Mouse (Mus musculus): ENCODE results near the gene Atp2a2. TPM values are rescaled to one million over a fixed set of nuclear protein-coding genes. Genes with fewer than 3 reads are reported as not detected.

Atp2a2 gene
- polyA plus RNA-seq, 1 experiment = 23.7 TPM

DNA sequence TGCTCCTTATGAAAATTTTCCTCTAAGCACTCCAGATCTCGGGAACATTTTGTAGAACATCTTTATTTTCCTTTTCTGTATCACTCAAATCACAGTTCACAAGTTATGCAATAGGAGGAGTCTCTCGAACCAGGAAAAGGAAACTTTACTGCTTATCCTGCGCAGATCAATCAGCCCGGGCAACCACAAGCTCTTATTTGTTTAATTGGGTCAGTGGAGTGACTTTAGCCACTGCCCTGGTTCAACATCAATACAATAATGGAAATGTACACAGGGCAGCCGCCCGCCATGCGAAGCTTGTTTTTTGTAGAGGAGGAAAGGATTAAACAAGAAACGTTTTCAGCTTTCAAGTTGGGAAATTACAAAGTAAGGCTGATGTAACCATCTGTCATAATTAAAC lies 39.8 kb upstream of the Atp2a2 start:
- 80% methylated on average over 8 of the region's 8 CpGs for WGBS
- TF ChIP-seq POLR2A (IDR thresholded peaks at IDR 0.05; ENCODE audit: low read depth, low read length) (no peak), CTCF (IDR thresholded peaks at IDR 0.05; ENCODE audit: extremely low read depth, insufficient read depth, insufficient read length, insufficient replicate concordance) (no peak)
- DNase-seq (ENCODE audit: low read depth in 1 of 2, low spot score in 2 of 2) = no peak

DNA sequence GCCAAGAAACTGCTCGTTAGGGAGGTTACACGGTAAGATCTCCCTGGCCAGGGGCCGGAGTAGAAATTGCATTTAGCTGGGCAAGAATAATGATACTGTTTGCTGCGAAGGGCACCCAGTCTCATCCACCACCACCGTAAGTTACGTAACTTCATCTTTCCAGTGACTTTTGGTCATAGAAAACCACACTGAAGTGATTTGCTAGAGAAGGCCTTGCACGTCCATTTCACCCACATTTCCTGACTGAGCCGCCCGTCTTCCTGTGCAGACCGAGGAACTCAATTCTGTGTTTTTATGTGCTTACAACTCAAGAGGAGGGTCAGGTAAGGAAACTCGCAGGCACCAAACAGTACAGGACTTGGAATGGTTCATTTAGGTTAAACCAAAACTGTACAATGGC lies 36.1 kb upstream of the Atp2a2 start:
- H3K27me3 ChIP-seq (ENCODE audit: control insufficient read depth, insufficient read depth, low read length) = no peaks in the 10 kb centered on the region
- no peaks in the 10 kb centered on the region for H3K36me3 ChIP-seq (ENCODE audit: control insufficient read depth, insufficient read depth, low read length)
- 44% methylated on average over 11 of the region's 11 CpGs for WGBS
- no peak overlapping the region for H3K27ac ChIP-seq (ENCODE audit: insufficient read depth, low read length)
- no peak for TF ChIP-seq POLR2A (IDR thresholded peaks at IDR 0.05; ENCODE audit: low read depth, low read length)
- no peak for TF ChIP-seq CTCF (IDR thresholded peaks at IDR 0.05; ENCODE audit: extremely low read depth, insufficient read depth, insufficient read length, insufficient replicate concordance)
- DNase-seq (ENCODE audit: low read depth in 1 of 2, low spot score in 2 of 2) = no peak
- H3K4me3 ChIP-seq (ENCODE audit: extremely low read depth, insufficient read depth, insufficient read length) = no peak overlapping the region
- H3K4me1 ChIP-seq (ENCODE audit: control insufficient read depth, insufficient read depth, insufficient read length) = no peaks in the 10 kb centered on the region

More for the DNA sequence above, 39.8 kb upstream of the Atp2a2 start:
- no peak overlapping the region for H3K27ac ChIP-seq (ENCODE audit: insufficient read depth, low read length)
- no peaks in the 10 kb centered on the region for H3K36me3 ChIP-seq (ENCODE audit: control insufficient read depth, insufficient read depth, low read length)
- no peaks in the 10 kb centered on the region for H3K27me3 ChIP-seq (ENCODE audit: control insufficient read depth, insufficient read depth, low read length)
- no peaks in the 10 kb centered on the region for H3K4me1 ChIP-seq (ENCODE audit: control insufficient read depth, insufficient read depth, insufficient read length)
- H3K4me3 ChIP-seq (ENCODE audit: extremely low read depth, insufficient read depth, insufficient read length) = no peak overlapping the region

DNA sequence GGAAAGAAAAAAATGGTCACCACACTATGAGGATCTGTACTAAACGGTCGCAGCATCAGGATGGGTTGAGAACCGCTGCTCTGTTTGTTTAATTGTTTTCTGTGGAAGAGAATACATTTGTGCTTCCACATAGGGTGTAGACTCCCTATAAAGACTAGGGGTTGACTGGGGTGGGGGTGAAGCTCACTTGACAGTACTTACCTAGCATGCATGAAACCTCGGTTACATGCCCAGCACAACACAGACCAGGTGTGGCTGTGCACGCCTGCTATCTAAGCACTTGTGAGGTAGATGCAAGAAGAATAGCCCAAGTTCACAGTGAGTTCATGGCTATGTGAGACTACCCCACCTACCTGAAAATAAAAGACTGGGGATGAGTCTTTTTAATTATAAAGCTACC lies 35.6 kb upstream of the Atp2a2 start:
- no peaks in the 10 kb centered on the region for H3K36me3 ChIP-seq (ENCODE audit: control insufficient read depth, insufficient read depth, low read length)
- no peak overlapping the region for H3K27ac ChIP-seq (ENCODE audit: insufficient read depth, low read length)
- H3K4me3 ChIP-seq (ENCODE audit: extremely low read depth, insufficient read depth, insufficient read length) = no peak overlapping the region
- DNase-seq (ENCODE audit: low read depth in 1 of 2, low spot score in 2 of 2) = no peak
- H3K27me3 ChIP-seq (ENCODE audit: control insufficient read depth, insufficient read depth, low read length) = no peaks in the 10 kb centered on the region
- no peaks in the 10 kb centered on the region for H3K4me1 ChIP-seq (ENCODE audit: control insufficient read depth, insufficient read depth, insufficient read length)
- 93% methylated on average over 5 of the region's 5 CpGs for WGBS
- TF ChIP-seq CTCF (IDR thresholded peaks at IDR 0.05; ENCODE audit: extremely low read depth, insufficient read depth, insufficient read length, insufficient replicate concordance) (no peak), POLR2A (IDR thresholded peaks at IDR 0.05; ENCODE audit: low read depth, low read length) (no peak)

DNA sequence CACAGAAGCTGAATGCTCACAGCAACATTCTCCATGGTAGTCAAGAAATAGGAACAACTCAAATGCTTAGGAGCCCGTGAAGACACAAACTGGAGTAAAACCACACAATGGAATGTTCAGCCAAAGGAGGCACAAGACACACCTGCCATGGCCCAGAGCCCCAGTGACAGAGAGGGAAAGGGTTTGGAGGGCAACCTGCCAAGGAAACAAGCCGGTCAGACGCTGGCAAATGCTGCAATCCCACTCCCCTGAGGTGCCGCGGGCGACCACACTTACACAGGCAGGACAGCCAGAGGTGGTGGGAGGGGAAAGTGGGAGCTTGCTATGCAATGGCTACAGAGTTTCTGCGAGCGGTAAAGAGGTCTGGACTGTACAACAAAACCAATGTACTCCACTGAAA lies 31.9 kb upstream of the Atp2a2 start:
- H3K4me1 ChIP-seq (ENCODE audit: control insufficient read depth, insufficient read depth, insufficient read length) = no peaks in the 10 kb centered on the region
- H3K27me3 ChIP-seq (ENCODE audit: control insufficient read depth, insufficient read depth, low read length) = no peaks in the 10 kb centered on the region
- no peak overlapping the region for H3K27ac ChIP-seq (ENCODE audit: insufficient read depth, low read length)
- no peak for TF ChIP-seq POLR2A (IDR thresholded peaks at IDR 0.05; ENCODE audit: low read depth, low read length)
- H3K4me3 ChIP-seq (ENCODE audit: extremely low read depth, insufficient read depth, insufficient read length) = no peak overlapping the region
- no peak for DNase-seq (ENCODE audit: low read depth in 1 of 2, low spot score in 2 of 2)
- no peaks in the 10 kb centered on the region for H3K36me3 ChIP-seq (ENCODE audit: control insufficient read depth, insufficient read depth, low read length)
- 87% methylated on average over 8 of the region's 8 CpGs for WGBS

DNA sequence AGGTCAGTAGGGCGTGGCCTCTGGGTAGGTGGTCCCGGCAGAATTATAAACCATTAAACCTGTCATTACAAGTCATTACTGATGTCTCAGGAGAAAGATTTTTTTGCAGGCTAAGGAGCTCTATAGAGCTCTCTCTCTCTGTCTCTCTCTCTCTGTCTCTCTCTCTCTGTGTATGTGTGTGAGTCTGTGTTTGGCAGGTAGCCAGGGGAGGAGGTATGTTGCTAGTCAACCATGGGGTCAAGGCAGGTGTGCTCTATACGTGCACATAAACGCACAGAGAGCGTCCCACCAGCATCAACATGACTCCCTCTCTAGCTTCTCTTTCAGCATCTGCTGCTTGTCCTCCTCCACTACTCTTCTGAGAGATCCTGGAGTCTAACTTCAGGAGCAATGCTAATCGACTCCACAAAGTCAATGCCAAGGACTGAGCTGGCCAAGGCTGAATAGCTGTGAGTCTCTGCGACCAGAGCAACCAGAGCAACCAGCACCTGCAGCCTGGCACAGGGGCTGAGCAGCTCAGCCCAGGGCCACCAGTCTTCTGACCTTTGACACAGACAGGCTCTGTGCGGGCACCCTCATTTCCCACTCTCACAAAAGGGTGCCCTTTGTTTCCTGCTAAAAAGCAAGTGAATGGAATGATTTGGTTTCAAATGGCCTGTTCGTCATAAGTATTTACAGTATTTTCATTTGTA lies 28.0 kb upstream of the Atp2a2 start:
- H3K36me3 ChIP-seq (ENCODE audit: control insufficient read depth, insufficient read depth, low read length) = no peaks in the 10 kb centered on the region
- DNase-seq (ENCODE audit: low read depth in 1 of 2, low spot score in 2 of 2) = no peak
- no peaks in the 10 kb centered on the region for H3K4me1 ChIP-seq (ENCODE audit: control insufficient read depth, insufficient read depth, insufficient read length)
- no peak for TF ChIP-seq CTCF (IDR thresholded peaks at IDR 0.05; ENCODE audit: extremely low read depth, insufficient read depth, insufficient read length, insufficient replicate concordance)
- TF ChIP-seq POLR2A (IDR thresholded peaks at IDR 0.05; ENCODE audit: low read depth, low read length) = no peak
- no peak overlapping the region for H3K4me3 ChIP-seq (ENCODE audit: extremely low read depth, insufficient read depth, insufficient read length)
- no peak overlapping the region for H3K27ac ChIP-seq (ENCODE audit: insufficient read depth, low read length)
- 84% methylated on average over 9 of the region's 9 CpGs for WGBS
- no peaks in the 10 kb centered on the region for H3K27me3 ChIP-seq (ENCODE audit: control insufficient read depth, insufficient read depth, low read length)

DNA sequence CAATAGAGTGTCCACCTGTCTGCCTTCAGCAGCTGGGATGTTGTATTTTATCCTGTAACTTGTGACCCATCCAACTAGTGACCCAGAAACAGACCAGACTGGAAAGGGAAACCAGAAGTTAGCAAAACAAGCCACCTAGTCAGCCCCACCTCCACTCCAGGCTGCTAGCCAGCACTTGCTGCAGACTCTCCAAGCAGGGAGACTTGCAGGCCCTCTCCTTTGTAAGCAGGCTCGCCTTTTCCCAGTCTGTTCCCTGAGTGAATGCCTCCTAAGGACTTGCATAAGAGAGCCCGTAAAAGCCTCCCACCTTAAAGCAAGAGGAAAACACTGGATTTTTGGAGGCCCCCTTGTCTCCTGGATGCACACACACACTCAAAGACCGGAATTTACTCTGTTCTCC lies 27.3 kb upstream of the Atp2a2 start:
- no peak for DNase-seq (ENCODE audit: low read depth in 1 of 2, low spot score in 2 of 2)
- Histone ChIP-seq H3K4me3 (ENCODE audit: extremely low read depth, insufficient read depth, insufficient read length) (no peak overlapping the region), H3K4me1 (ENCODE audit: control insufficient read depth, insufficient read depth, insufficient read length) (no peaks in the 10 kb centered on the region), H3K27ac (ENCODE audit: insufficient read depth, low read length) (no peak overlapping the region), H3K36me3 (ENCODE audit: control insufficient read depth, insufficient read depth, low read length) (no peaks in the 10 kb centered on the region), H3K27me3 (ENCODE audit: control insufficient read depth, insufficient read depth, low read length) (no peaks in the 10 kb centered on the region)
- WGBS = 78% methylated on average over 3 of the region's 3 CpGs
- TF ChIP-seq CTCF (IDR thresholded peaks at IDR 0.05; ENCODE audit: extremely low read depth, insufficient read depth, insufficient read length, insufficient replicate concordance) (no peak), POLR2A (IDR thresholded peaks at IDR 0.05; ENCODE audit: low read depth, low read length) (no peak)

DNA sequence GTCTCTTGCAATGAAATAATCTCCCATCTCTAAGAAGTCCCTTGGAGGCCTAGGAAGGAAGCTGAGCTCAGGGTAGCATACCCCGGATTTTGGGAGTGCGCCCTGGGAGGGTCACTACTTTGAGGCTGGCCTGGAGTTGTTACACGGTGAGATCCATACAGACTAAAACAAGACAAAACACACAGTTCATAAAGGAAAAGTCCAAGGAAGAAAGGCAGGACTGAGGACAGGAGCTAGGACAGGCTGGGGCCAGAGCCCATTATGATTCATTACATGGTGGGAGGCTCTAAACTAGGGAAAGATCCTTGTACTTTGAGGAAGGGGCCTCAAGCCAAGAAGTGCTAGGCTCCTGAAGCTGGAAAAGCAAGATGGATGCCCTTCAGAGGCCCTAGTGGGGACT lies 26.6 kb upstream of the Atp2a2 start:
- Histone ChIP-seq H3K27me3 (ENCODE audit: control insufficient read depth, insufficient read depth, low read length) (no peaks in the 10 kb centered on the region), H3K36me3 (ENCODE audit: control insufficient read depth, insufficient read depth, low read length) (no peaks in the 10 kb centered on the region), H3K4me1 (ENCODE audit: control insufficient read depth, insufficient read depth, insufficient read length) (no peaks in the 10 kb centered on the region), H3K27ac (ENCODE audit: insufficient read depth, low read length) (no peak overlapping the region), H3K4me3 (ENCODE audit: extremely low read depth, insufficient read depth, insufficient read length) (no peak overlapping the region)
- WGBS = 88% methylated on average over 3 of the region's 3 CpGs
- TF ChIP-seq POLR2A (IDR thresholded peaks at IDR 0.05; ENCODE audit: low read depth, low read length) (no peak), CTCF (IDR thresholded peaks at IDR 0.05; ENCODE audit: extremely low read depth, insufficient read depth, insufficient read length, insufficient replicate concordance) (no peak)
- no peak for DNase-seq (ENCODE audit: low read depth in 1 of 2, low spot score in 2 of 2)

Data from spleen, adult 2 months (tissue).